Mouse (Mus musculus) ES-Bruce4 (cell line): ENCODE measurements around the gene Pld2.

Experiments used
- CTCF ChIP-seq: IDR thresholded peaks from one replicate; pipeline ENCODE4 v1.8.1; 2011; ENCODE audit warnings: low read depth, low read length
- EP300 ChIP-seq: IDR thresholded peaks from 2 replicates; pipeline ENCODE4 v1.6.1; 2011; ENCODE audit warnings: low read depth, low read length; ENCODE audit not compliant: insufficient read depth
- POLR2A ChIP-seq: IDR thresholded peaks from one replicate; pipeline ENCODE4 v1.8.1; 2011; ENCODE audit warnings: low read length; ENCODE audit not compliant: insufficient read depth

DNA sequence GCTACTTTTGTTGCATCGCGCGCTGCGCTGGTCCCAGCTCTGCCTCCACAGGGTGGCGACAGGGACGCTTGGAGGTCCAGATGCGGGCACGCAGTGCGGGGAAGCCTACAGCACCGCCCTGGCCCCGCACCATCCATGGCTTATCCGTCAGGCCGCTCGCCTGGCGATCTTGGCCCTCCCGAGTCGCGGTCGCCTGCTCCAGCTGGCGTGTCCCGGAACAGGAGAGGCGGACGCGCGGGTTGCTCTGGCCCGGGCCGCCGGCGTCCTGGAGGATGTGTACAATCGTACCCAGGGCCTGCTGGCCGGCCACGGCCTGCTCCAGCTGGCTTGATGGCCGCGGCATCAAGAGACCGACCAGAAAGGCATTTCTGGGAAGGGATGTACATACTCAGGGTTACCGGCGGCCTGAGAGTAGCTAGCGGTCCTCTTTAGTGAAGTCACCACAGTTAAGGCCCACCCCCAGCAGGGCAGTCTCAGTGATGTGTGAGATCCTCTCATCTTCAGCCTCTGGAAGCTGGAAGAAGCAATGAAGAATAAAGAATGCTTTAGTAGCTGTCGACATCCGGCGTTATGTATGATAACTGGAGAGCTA, 19.6 kb upstream of the Pld2 start:
- no peak for TF ChIP-seq POLR2A
- no peak for TF ChIP-seq CTCF
- TF ChIP-seq EP300, result no peak
